Mouse (Mus musculus): ENCODE results near the gene Pwwp2b.

The Pwwp2b gene

GRCm38 (mm10) chr7:139224725-139225124, 23.6 kb upstream of the Pwwp2b start:
- DNase-seq: peak; percentile 3

GRCm38 (mm10) chr7:139226416-139226815, 21.9 kb upstream of the Pwwp2b start:
- no peak for DNase-seq

GRCm38 (mm10) chr7:139228447-139229171, 19.7 kb upstream of the Pwwp2b start:
- DNase-seq: no peak

DNA sequence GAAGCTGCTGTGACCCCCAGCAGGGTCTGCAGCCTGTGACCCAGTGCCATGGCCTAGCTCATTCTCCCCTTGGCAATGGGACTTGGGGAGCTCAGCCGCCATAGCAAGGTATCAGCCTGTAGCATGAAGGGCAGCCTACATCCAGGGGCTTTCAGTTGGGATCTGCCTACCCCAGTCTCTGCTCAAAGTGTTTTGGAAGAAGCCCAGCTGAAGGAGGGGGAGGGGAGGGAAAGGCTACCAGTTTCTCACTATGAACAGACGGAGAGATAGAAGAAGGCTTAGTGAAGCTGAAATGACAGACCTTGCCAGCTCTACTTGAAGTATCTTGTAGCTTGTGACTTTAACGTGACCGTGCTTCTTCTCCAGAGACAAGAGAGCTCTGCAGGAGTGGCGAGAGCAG, 18.4 kb upstream of the Pwwp2b start:
- no peak for DNase-seq

DNA sequence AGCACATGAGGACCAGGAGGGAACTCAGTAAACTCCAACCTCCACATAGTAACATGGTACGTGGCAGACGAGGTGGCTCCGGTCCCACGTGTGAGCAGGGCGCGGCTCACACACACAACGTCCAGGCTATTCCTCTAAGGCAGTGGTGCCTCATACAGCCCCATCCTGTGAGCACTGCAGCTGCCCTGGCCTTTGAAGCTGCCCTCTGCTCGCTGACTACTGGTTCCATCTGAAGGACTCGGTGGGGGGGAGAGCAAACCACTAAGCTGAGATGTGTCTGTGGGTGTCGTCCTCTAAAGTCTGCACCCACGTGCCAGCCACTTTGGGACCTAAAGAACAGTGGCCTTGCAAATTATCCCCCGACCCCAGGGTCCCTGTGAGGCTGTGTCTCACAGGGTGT, 18.0 kb upstream of the Pwwp2b start:
- DNase-seq: no peak

DNA sequence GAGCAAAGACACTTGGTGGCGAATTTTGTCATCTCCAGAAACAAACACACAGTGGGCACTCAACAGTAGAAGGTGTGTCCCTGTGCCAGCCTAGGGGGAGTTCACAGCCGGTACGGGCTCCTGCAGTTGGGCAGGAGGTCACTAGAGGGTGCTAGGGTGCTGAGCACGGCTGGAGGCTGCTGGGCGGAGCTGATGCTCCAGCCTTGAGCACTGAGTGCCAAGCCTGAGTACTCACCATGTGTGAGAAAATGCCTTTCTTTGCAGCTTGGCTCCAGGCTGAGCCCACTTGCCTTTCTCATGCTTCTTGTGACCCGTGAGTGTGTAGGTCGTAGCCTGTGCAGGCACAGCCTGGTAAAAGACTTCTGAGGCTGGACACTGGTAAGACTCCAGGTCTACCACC, 14.6 kb upstream of the Pwwp2b start:
- peak; percentile 84 for DNase-seq

- no peak for DNase-seq
Observed at GRCm38 (mm10) chr7:139234426-139235188, 13.7 kb upstream of the Pwwp2b start.

- DNase-seq: no peak
Observed at GRCm38 (mm10) chr7:139235651-139236358, 12.5 kb upstream of the Pwwp2b start.

- no peak for DNase-seq
Observed at GRCm38 (mm10) chr7:139239432-139239831, 8.8 kb upstream of the Pwwp2b start.

DNA sequence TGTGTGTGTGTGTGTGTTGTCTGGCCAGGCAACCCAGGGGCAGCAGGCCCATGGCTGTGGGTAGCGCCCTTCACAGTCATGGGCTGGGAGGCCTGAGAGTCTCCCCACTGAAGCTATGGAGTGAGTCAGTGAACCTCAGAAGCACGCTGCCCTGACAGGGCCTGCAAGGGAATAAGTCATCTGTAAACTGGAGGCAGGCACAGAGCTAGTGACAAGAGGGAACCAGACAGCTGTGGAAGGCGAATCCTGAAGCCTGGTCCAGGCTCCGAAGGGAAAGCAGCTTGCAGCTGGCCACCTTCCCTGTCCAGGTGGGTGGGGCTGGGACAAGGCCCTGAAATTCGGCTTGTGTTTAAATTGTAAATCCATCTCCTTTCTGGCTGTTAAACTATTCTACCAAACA, 2.2 kb upstream of the Pwwp2b start:
- no peak for DNase-seq

GRCm38 (mm10) chr7:139246931-139247880, 1.1 kb upstream of the Pwwp2b start:
- DNase-seq: peak; percentile 52

DNA sequence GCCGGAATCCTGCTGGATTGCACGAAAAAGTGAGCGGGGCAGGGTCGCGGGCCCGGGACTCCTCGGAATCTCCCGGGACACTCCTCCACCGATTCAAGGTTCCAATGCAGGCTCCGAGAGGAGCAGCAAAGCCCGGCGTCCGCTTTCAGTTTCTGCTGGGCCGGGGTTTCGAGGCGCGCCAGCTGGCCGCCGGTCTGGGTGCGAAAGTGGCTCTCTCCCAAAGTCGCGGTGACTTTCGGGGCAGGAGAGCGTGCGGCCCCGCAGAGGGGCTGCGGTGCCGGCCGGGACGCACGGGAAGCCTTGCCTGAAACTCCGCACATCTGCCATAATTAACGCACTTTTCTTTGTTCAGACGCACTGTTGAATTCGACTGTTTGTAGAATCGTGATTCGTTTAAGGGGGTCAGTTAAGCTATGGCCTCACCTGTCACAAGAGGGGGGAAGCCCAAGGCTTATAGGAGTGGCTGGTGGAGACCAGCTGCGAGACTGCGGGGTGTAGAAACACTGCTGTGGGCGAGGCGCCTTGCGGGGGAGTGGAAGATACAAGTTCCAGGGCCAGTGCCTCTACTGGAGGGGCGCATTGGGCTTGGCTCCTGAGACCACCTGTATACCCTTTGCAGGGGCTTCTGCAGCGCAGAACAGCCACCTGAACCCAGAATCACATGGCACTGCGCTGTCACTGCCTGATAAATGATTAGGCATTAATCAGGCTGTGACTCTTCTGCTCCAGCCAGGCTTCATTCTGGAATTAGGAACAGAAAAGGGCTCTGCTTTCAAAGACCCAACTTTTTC, 528 bp downstream of the Pwwp2b start:
- DNase-seq: no peak

- DNase-seq: no peak
Observed at GRCm38 (mm10) chr7:139249406-139250210, 1.3 kb downstream of the Pwwp2b start.

GRCm38 (mm10) chr7:139251881-139252301, 3.6 kb downstream of the Pwwp2b start:
- DNase-seq: no peak

DNA sequence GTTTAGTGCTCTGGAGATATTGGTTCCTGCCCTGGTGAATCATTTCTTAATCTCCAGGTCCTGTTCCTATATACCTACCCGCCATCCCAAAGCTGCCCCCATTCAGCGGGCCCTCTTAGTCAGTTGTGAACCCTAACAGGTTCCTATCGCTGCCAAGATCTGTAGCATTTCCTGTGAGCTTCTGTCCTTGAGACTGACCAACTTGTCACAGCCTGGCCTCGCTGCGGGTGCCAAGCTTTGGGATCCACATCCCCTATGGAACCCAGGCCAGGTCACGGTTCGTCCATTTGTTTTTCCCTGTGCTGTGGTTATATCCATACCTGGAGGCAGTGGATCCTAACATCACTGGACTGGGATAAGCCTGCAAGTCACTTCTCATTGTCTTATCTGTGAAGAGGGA, 4.3 kb downstream of the Pwwp2b start:
- no peak for DNase-seq

GRCm38 (mm10) chr7:139252986-139253385, 4.7 kb downstream of the Pwwp2b start:
- no peak for DNase-seq

- DNase-seq: no peak
Observed at GRCm38 (mm10) chr7:139253462-139253861, 5.2 kb downstream of the Pwwp2b start.

DNA sequence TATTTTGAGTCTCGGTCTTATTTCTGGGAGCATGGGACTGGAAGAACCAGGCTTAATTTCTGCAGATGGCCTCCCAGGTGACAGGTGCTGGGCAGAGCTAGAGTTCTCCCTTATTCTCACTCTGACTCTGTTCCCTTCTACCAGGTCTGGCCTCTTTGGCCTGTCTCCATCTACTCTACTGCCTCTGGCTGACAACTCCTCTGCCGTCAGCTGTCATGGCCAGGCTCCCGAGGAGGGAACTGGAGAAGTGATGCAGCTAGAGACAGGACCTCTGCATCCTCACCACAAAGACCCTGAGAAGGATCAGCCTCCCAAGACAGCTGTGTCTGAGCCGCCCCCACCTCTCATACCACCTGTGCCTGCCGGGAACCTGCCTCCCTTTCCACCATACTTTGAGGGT, 6.3 kb downstream of the Pwwp2b start:
- DNase-seq: no peak

DNA sequence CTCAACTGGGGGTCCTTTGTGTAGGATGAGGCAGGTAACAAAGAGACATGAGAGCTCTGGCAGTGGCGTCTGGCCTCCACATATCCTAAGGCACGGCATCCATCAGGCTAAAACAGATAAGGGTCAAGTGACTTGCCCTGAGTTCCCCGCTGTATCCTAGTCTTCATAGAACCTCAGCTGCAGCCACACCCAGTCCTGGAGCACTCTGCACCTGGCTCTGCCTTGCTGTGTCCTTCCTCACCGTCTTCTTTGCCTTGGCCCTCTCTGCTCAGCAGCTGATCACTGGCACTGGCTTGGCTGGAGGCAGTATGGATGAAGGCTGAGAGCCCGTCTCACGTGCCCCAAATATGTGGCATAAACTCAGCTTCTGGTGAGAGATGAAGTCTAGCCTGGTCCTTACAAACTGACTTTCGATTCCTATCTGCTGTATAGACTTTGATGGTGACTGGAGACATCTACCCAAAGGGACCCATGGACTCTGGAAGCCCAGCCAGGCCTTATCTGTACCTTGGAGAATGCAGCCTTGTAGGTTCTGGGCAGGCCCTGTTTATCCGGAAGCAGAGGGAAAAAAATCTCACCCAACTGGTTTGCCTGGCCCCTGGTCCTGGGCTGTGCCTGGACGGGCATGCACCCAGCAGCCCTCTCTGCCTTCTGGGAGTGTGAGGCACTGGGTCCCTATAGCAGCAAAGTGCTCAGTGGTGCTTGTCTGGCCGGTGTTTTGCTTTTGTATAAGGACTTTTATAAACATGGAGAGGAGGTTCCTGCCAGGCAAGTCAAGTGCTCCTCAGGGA, 9.7 kb downstream of the Pwwp2b start:
- no peak for DNase-seq

GRCm38 (mm10) chr7:139264337-139264736, 16.1 kb downstream of the Pwwp2b start:
- no peak for DNase-seq

Data from cerebellum, adult 11-12 months (tissue).